Mouse (Mus musculus) neural tube, embryonic 12.5 days (tissue): ENCODE measurements around the gene Arhgef19. TPM values are rescaled to one million over a fixed set of nuclear protein-coding genes. Genes with fewer than 3 reads are reported as not detected.

Source experiments
- ATAC-seq: fragments of 200-750 bp; cut with Nextera tagmentation; 2 replicates; pipeline ENCODE4 v1.8.0; 2017; ENCODE audit warnings: low read depth, mild to moderate bottlenecking, moderate TSS enrichment, moderate library complexity; ENCODE audit not compliant: low FRiP score
- H3K27ac ChIP-seq: fragments of 300-500 bp; sonication (generic); 2 replicates; pipeline ENCODE4 v1.5.1; 2016
- H3K27me3 ChIP-seq: fragments of 300-500 bp; sonication (generic); replicated peaks from 2 replicates; pipeline ENCODE4 v1.6.1; 2016; ENCODE audit warnings: mild to moderate bottlenecking
- H3K36me3 ChIP-seq: fragments of 300-500 bp; sonication (generic); 2 replicates; pipeline ENCODE4 v1.6.1; 2016; ENCODE audit warnings: mild to moderate bottlenecking
- H3K4me1 ChIP-seq: fragments of 300-500 bp; sonication (generic); 2 replicates; pipeline ENCODE4 v1.6.1; 2016
- H3K4me2 ChIP-seq: fragments of 300-500 bp; sonication (generic); replicated peaks from 2 replicates; pipeline ENCODE4 v1.6.1; 2016; ENCODE audit warnings: mild to moderate bottlenecking
- H3K4me3 ChIP-seq: fragments of 300-500 bp; sonication (generic); 2 replicates; pipeline ENCODE4 v1.5.1; 2016
- H3K9ac ChIP-seq: fragments of 300-500 bp; sonication (generic); 2 replicates; pipeline ENCODE4 v1.6.1; 2016; ENCODE audit warnings: mild to moderate bottlenecking
- H3K9me3 ChIP-seq: fragments of 300-500 bp; sonication (generic); 2 replicates; pipeline ENCODE4 v1.6.1; 2016; ENCODE audit warnings: mild to moderate bottlenecking
- WGBS: fragments of 180-500 bp; shearing (Covaris S2); methylation state at CpG from one replicate; pipeline ENCODE4 v1.1.7; 2016; 5-methylcytosine and 5-hydroxymethylcytosine counted together
- polyA plus RNA-seq: library from polyadenylated mRNA; unstranded; fragments of >200 nt; fragmentation: Nextera tagmentation; extraction: Ambion mirVana; gene quantifications from 2 replicates; pipeline ENCODE4 v1.2.1, GENCODE M21; 2016

The Arhgef19 gene
- polyA plus RNA-seq, 1 experiment from 2014 or later = 3.1 TPM

- peaks cover 41% of the 10 kb centered on the region for H3K4me1 ChIP-seq
- no peaks in the 10 kb centered on the region for H3K9me3 ChIP-seq
- peaks cover 79% of the 10 kb centered on the region for H3K27me3 ChIP-seq
- H3K27ac ChIP-seq = no peak overlapping the region
- WGBS = 1% methylated on average over 14 of the region's 14 CpGs
- peak overlapping the region; percentile 13; the same call in 1 of the 2 replicates for H3K4me2 ChIP-seq
- no peak overlapping the region for H3K9ac ChIP-seq
- ATAC-seq = no peak
- H3K4me3 ChIP-seq = no peak overlapping the region
- no peaks in the 10 kb centered on the region for H3K36me3 ChIP-seq
These were observed 1.3 kb downstream of the Arhgef19 start for GRCm38 (mm10) chr4:141240617-141241016.

GRCm38 (mm10) chr4:141241861-141242260, 2.6 kb downstream of the Arhgef19 start:
- no peak for ATAC-seq
- Histone ChIP-seq H3K4me1 (peaks cover 50% of the 10 kb centered on the region), H3K9ac (no peak overlapping the region), H3K4me2 (no peak overlapping the region), H3K9me3 (no peaks in the 10 kb centered on the region), H3K27me3 (peaks cover 91% of the 10 kb centered on the region), H3K36me3 (no peaks in the 10 kb centered on the region), H3K27ac (no peak overlapping the region), H3K4me3 (no peak overlapping the region)
- 29% methylated on average over 15 of the region's 15 CpGs for WGBS

- Histone ChIP-seq H3K27ac (no peak overlapping the region), H3K4me2 (no peak overlapping the region; the same call in 1 of the 2 replicates), H3K9me3 (no peaks in the 10 kb centered on the region), H3K27me3 (peaks cover 93% of the 10 kb centered on the region), H3K4me3 (no peak overlapping the region), H3K9ac (no peak overlapping the region), H3K4me1 (peaks cover 59% of the 10 kb centered on the region), H3K36me3 (no peaks in the 10 kb centered on the region)
- ATAC-seq = no peak
- WGBS = 3% methylated on average over 11 of the region's 11 CpGs
These were observed 3.4 kb downstream of the Arhgef19 start for GRCm38 (mm10) chr4:141242651-141243241.

- H3K9me3 ChIP-seq = no peaks in the 10 kb centered on the region
- WGBS = 65% methylated on average over 5 of the region's 5 CpGs
- no peak overlapping the region for H3K4me3 ChIP-seq
- H3K4me2 ChIP-seq = no peak overlapping the region
- no peak overlapping the region for H3K9ac ChIP-seq
- H3K27me3 ChIP-seq = peaks cover 94% of the 10 kb centered on the region
- no peaks in the 10 kb centered on the region for H3K36me3 ChIP-seq
- peaks cover 62% of the 10 kb centered on the region for H3K4me1 ChIP-seq
- no peak for ATAC-seq
- H3K27ac ChIP-seq = no peak overlapping the region
These were observed 4.3 kb downstream of the Arhgef19 start for GRCm38 (mm10) chr4:141243636-141244035.

DNA sequence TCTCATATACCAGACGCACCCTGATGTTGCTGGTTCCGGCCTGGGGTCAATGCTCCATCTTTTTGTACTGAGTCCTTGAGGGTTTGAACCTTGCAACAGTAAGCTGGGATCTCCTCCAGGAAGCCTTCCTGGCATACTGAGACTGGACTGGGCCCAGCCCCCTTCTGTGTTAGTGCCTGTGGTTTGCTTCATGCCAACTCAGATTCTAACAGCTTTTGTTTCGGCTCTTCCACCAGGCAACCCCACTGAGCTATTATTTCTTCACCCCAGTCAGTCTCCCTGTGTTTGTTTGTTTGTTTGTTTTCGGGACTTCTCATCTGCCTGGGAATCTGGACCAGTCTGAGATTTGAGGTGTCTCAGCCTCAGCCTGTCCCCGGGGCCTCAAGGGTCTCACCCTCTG, 5.1 kb downstream of the Arhgef19 start:
- Histone ChIP-seq H3K4me1 (peaks cover 54% of the 10 kb centered on the region), H3K9ac (0 out of 2 replicates have a peak overlapping the region, but pooled peaks have one; percentile 41), H3K27me3 (peaks cover 94% of the 10 kb centered on the region), H3K36me3 (no peaks in the 10 kb centered on the region), H3K9me3 (no peaks in the 10 kb centered on the region), H3K4me3 (no peak overlapping the region), H3K27ac (no peak overlapping the region), H3K4me2 (peak overlapping the region; percentile 30; the same call in 1 of the 2 replicates)
- no peak for ATAC-seq
- WGBS = 41% methylated on average over 5 of the region's 5 CpGs

DNA sequence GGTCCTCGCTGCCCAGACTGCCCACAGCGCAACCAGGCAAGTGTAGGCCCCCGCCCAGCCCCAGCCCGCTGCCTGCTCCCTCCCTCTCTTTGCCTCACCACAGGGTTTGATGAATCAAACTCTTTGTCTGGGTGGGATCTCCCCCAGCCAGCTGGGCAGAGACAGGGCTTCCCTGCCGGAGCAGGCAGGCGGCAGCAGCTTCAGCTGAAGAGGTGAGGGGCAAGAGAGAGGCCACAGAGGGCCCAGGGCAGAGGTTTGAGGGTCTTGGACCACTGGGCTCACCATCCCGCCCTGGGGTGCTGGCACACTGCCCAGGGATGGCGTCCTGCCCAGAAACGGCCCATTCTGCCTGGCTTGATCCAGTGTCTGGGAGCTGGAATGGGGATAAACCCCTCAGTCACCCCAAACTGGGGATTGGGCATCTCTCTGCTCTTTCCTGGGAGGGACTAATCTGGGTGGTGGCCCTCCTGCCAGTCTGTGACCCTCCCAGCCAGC, 5.7 kb downstream of the Arhgef19 start:
- 0 out of 2 replicates have a peak, but pooled peaks have one; percentile 15 for ATAC-seq
- peaks cover 48% of the 10 kb centered on the region for H3K4me1 ChIP-seq
- peaks cover 95% of the 10 kb centered on the region for H3K27me3 ChIP-seq
- 11% methylated on average over 9 of the region's 9 CpGs for WGBS
- peak overlapping the region; percentile 41; the same call in 1 of the 2 replicates for H3K9ac ChIP-seq
- no peak overlapping the region for H3K4me3 ChIP-seq
- H3K9me3 ChIP-seq = no peaks in the 10 kb centered on the region
- no peaks in the 10 kb centered on the region for H3K36me3 ChIP-seq
- H3K4me2 ChIP-seq = peak overlapping the region; percentile 30
- H3K27ac ChIP-seq = no peak overlapping the region

GRCm38 (mm10) chr4:141246089-141246997, 7.0 kb downstream of the Arhgef19 start:
- Histone ChIP-seq H3K36me3 (no peaks in the 10 kb centered on the region), H3K27ac (no peak overlapping the region), H3K9me3 (no peaks in the 10 kb centered on the region), H3K4me1 (peaks cover 41% of the 10 kb centered on the region), H3K4me3 (no peak overlapping the region), H3K27me3 (peaks cover 87% of the 10 kb centered on the region), H3K4me2 (peak overlapping the region; percentile 63), H3K9ac (0 out of 2 replicates have a peak overlapping the region, but pooled peaks have one; percentile 29)
- 20% methylated on average over 24 of the region's 24 CpGs for WGBS
- no peak for ATAC-seq

DNA sequence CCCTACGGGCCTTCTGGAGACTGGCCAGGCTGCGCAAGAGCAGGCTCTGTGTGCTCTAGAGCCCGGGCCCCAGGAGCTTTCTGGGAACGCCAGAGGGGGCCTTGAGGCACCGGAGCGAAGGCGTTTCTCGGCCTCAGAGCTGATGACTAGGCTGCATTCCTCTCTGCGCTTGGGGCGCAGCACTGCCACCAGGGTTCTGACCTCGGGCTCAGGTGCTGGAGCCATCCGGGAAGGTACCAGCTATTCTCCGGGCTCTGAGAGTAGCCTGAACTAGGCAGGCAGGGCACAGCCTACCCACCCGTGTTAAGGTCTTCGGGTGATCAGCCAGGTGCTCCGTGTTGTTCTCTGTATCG, 7.7 kb downstream of the Arhgef19 start:
- 0 out of 2 replicates have a peak overlapping the region, but pooled peaks have one; percentile 29 for H3K9ac ChIP-seq
- peak overlapping the region; percentile 63 for H3K4me2 ChIP-seq
- WGBS = 4% methylated on average over 17 of the region's 17 CpGs
- H3K4me1 ChIP-seq = peaks cover 41% of the 10 kb centered on the region
- ATAC-seq = no peak
- peak overlapping the region; percentile 33; the same call in 1 of the 2 replicates for H3K4me3 ChIP-seq
- no peaks in the 10 kb centered on the region for H3K9me3 ChIP-seq
- H3K36me3 ChIP-seq = no peaks in the 10 kb centered on the region
- peaks cover 81% of the 10 kb centered on the region for H3K27me3 ChIP-seq
- H3K27ac ChIP-seq = no peak overlapping the region

DNA sequence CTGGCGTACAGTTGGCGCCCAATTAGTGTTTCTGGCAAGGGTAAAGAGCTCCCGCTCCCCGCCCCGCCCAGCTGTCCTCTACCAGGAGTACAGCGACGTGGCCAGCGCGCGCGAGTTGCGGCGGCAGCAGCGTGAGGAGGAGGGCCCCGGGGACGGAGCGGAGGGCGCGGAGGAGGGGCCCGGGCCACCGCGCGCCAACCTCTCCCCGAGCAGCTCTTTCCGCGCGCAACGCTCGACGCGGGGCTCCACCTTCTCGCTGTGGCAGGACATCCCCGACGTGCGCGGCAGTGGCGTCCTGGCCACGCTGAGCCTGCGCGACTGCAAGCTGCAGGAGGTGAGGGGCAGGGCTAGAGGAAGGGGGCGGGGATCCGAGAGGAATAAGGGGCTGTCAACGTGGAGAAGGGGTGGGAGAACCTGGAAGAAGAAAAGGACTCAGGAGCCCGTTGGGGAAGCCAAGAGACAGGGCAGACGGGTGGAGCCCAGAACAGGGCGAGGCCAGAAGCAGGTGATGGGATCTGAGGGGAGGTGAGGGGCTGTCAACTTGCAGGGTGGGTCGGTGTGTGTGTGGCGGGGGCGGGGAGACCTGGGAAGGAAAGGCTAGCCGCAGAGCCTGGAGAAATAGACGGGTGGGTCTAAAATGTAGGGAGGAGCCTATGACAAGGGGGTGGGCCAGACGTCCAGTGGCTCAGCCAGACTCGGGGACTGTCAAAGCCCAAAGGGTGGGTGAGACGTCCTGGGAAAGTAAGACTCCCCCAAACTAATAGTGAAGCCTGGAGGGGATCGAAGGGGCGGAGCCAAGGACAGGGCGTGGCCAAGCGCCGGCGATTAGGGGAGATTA, 8.7 kb downstream of the Arhgef19 start:
- 0 out of 2 replicates have a peak overlapping the region, but pooled peaks have one; percentile 29 for H3K9ac ChIP-seq
- H3K4me2 ChIP-seq = peak overlapping the region; percentile 63
- H3K27me3 ChIP-seq = peaks cover 71% of the 10 kb centered on the region
- H3K27ac ChIP-seq = no peak overlapping the region
- peaks cover 35% of the 10 kb centered on the region for H3K4me1 ChIP-seq
- H3K36me3 ChIP-seq = no peaks in the 10 kb centered on the region
- H3K9me3 ChIP-seq = no peaks in the 10 kb centered on the region
- H3K4me3 ChIP-seq = peak overlapping the region; percentile 33
- 0 out of 2 replicates have a peak, but pooled peaks have one; percentile 15 for ATAC-seq
- WGBS = 2% methylated on average over 60 of the region's 60 CpGs

GRCm38 (mm10) chr4:141248614-141248978, 9.3 kb downstream of the Arhgef19 start:
- Histone ChIP-seq H3K36me3 (no peaks in the 10 kb centered on the region), H3K27me3 (peaks cover 65% of the 10 kb centered on the region), H3K27ac (no peak overlapping the region), H3K9ac (no peak overlapping the region), H3K4me3 (no peak overlapping the region), H3K4me1 (peaks cover 33% of the 10 kb centered on the region), H3K9me3 (no peaks in the 10 kb centered on the region), H3K4me2 (peak overlapping the region; percentile 63; the same call in 1 of the 2 replicates)
- 8% methylated on average over 11 of the region's 11 CpGs for WGBS
- ATAC-seq = no peak

GRCm38 (mm10) chr4:141249383-141249782, 10.1 kb downstream of the Arhgef19 start:
- WGBS = 73% methylated on average over 11 of the region's 11 CpGs
- no peak for ATAC-seq

More at GRCm38 (mm10) chr4:141249383-141249782, 10.1 kb downstream of the Arhgef19 start:
- no peaks in the 10 kb centered on the region for H3K36me3 ChIP-seq
- no peaks in the 10 kb centered on the region for H3K9me3 ChIP-seq
- H3K4me3 ChIP-seq = no peak overlapping the region
- no peak overlapping the region for H3K27ac ChIP-seq
- H3K27me3 ChIP-seq = peaks cover 57% of the 10 kb centered on the region
- H3K4me1 ChIP-seq = peaks cover 34% of the 10 kb centered on the region
- no peak overlapping the region for H3K4me2 ChIP-seq
- H3K9ac ChIP-seq = no peak overlapping the region
